Comparison of ENCODE assay signal across 21 mouse cellular contexts in genomic region chr5:77290606-77291005, GRCm38 (mm10). TPM values are rescaled to one million over a fixed set of nuclear protein-coding genes. Genes with fewer than 3 reads are reported as not detected.
A peak's percentile ranks its signal among the peaks of the same experiment; 100 is the strongest.
DNase-seq lines count a peak whose midpoint lies in the region; ATAC-seq and TF ChIP-seq lines count a peak whose summit lies in the region.
"Had no signal": no experiment of that assay in that cellular context is flagged by ENCODE, and none has a peak within 500 bp of the region (broad histone marks: within the 10 kb centered on the region; RNA-seq: fewer than 3 reads in every experiment).

No protein-coding gene starts in this region.

- intact Hi-C loops in heart, adult 2 months (cut with DNase I): no loop called here
- intact Hi-C loops in left cerebral cortex, adult 2 months (cut with DNase I): loop anchor here (5.0 kb wide), 1 partner anchor 298 kb away; no protein-coding TSS in a partner anchor
- intact Hi-C loops in left cerebral cortex, postnatal 25 days (cut with DNase I): no loop called here

- no peaks in the 10 kb centered on the region for H3K9me3 ChIP-seq in heart, embryonic 10.5 days
- no peaks in the 10 kb centered on the region for H3K9me3 ChIP-seq in midbrain, postnatal 0 days (ENCODE audit: low read length)
- H3K9me3 ChIP-seq in midbrain, embryonic 15.5 days: no peaks in the 10 kb centered on the region
- H3K9me3 ChIP-seq: embryonic facial prominence, embryonic 12.5 days; forebrain, embryonic 15.5 days; G1E; heart, embryonic 13.5 days had no signal

- TF ChIP-seq EP300 in heart, adult 2 months (IDR thresholded peaks at IDR 0.05; ENCODE audit: insufficient read depth, low read depth, low read length): no peak

- no peak overlapping the region for H3K27ac ChIP-seq in heart, adult 2 months
- H3K27ac ChIP-seq in heart, embryonic 10.5 days: no peak overlapping the region
- H3K27ac ChIP-seq in left cerebral cortex, adult 2 months: no peak overlapping the region
- H3K27ac ChIP-seq in midbrain, postnatal 0 days (ENCODE audit: low read depth, low read length): no peak overlapping the region
- H3K27ac ChIP-seq in midbrain, embryonic 15.5 days: no peak overlapping the region
- H3K27ac ChIP-seq: embryonic facial prominence, embryonic 12.5 days; forebrain, embryonic 15.5 days; heart, embryonic 13.5 days had no signal

- TF ChIP-seq CTCF in heart, adult 2 months (IDR thresholded peaks at IDR 0.05): peak; percentile 14
- TF ChIP-seq CTCF in left cerebral cortex, adult 2 months (IDR thresholded peaks at IDR 0.05): peak; percentile 9
- TF ChIP-seq CTCF in midbrain, postnatal 0 days (IDR thresholded peaks at IDR 0.05): peak; percentile 28; the same call in 1 of the 2 replicates

- H3K36me3 ChIP-seq in heart, adult 2 months (ENCODE audit: control insufficient read depth, insufficient read depth, low read length): no peaks in the 10 kb centered on the region
- peaks cover 77% of the 10 kb centered on the region for H3K36me3 ChIP-seq in heart, embryonic 10.5 days
- H3K36me3 ChIP-seq in midbrain, postnatal 0 days (ENCODE audit: insufficient read depth, low read length): peaks cover 48% of the 10 kb centered on the region
- peaks cover 29% of the 10 kb centered on the region for H3K36me3 ChIP-seq in midbrain, embryonic 15.5 days (replicated peaks)

- 90% methylated on average over 2 of the region's 2 CpGs for WGBS in heart, adult 2 months
- WGBS in heart, embryonic 10.5 days: 93% methylated on average over 2 of the region's 2 CpGs
- WGBS in midbrain, postnatal 0 days: 96% methylated on average over 2 of the region's 2 CpGs
- WGBS in midbrain, embryonic 15.5 days: 94% methylated on average over 2 of the region's 2 CpGs

- no peak for ATAC-seq in midbrain, postnatal 0 days (ENCODE audit: low FRiP score)
- ATAC-seq in midbrain, embryonic 15.5 days (replicated peaks): no peak
- ATAC-seq: activated CD4-positive, CD25-positive, alpha-beta regulatory T cell, adult 4 months; forebrain, embryonic 15.5 days; hindbrain, embryonic 16.5 days had no signal

- no peak overlapping the region for H3K4me3 ChIP-seq in heart, adult 2 months
- H3K4me3 ChIP-seq in heart, embryonic 10.5 days: no peak overlapping the region
- H3K4me3 ChIP-seq in left cerebral cortex, adult 2 months: no peak overlapping the region
- no peak overlapping the region for H3K4me3 ChIP-seq in midbrain, postnatal 0 days (ENCODE audit: low read depth, low read length)
- no peak overlapping the region for H3K4me3 ChIP-seq in midbrain, embryonic 15.5 days
- H3K4me3 ChIP-seq: embryonic facial prominence, embryonic 12.5 days; forebrain, embryonic 15.5 days; heart, embryonic 13.5 days had no signal

- no peaks in the 10 kb centered on the region; the same call in 1 of the 2 replicates for H3K4me1 ChIP-seq in heart, adult 2 months (ENCODE audit: control insufficient read depth, insufficient read depth, low read length)
- peaks cover 21% of the 10 kb centered on the region for H3K4me1 ChIP-seq in heart, embryonic 10.5 days
- H3K4me1 ChIP-seq in midbrain, postnatal 0 days (ENCODE audit: insufficient read depth, low read length): no peaks in the 10 kb centered on the region
- no peaks in the 10 kb centered on the region for H3K4me1 ChIP-seq in midbrain, embryonic 15.5 days
- H3K4me1 ChIP-seq: embryonic facial prominence, embryonic 12.5 days; forebrain, embryonic 15.5 days had no signal

- no peaks in the 10 kb centered on the region for H3K79me2 ChIP-seq in heart, adult 2 months (replicated peaks; ENCODE audit: control insufficient read depth, insufficient read depth, low read length)

- DNase-seq in heart, adult 2 months: no peak
- no peak for DNase-seq in heart, embryonic 10.5 days (ENCODE audit: low spot score)
- DNase-seq in left cerebral cortex, adult 2 months (ENCODE audit: extremely low spot score in 1 of 2, low spot score in 2 of 2): no peak
- no peak for DNase-seq in left cerebral cortex, postnatal 25 days (ENCODE audit: low spot score in 2 of 2)
- DNase-seq in midbrain, postnatal 0 days (ENCODE audit: low spot score): no peak
- peak; percentile 53 for DNase-seq in R1 (ENCODE audit: low read depth, low spot score)
- DNase-seq in B cell, adult 2 months: no peak
- DNase-seq: adrenal gland, postnatal 14 days; cerebellum, adult 11-12 months; cerebellum, adult 9-10 months; cerebellum, postnatal 25 days; gastrocnemius, postnatal 36 days; heart, adult 18-20 months; heart, postnatal 36 days had no signal

- no peak overlapping the region for H3K9ac ChIP-seq in heart, adult 2 months (ENCODE audit: low read depth, low read length)
- no peak overlapping the region for H3K9ac ChIP-seq in midbrain, postnatal 0 days (replicated peaks; ENCODE audit: low read length, poor library complexity, severe bottlenecking)
- no peak overlapping the region for H3K9ac ChIP-seq in midbrain, embryonic 15.5 days
- H3K9ac ChIP-seq: embryonic facial prominence, embryonic 12.5 days; forebrain, embryonic 15.5 days; heart, embryonic 13.5 days had no signal

- H3K4me2 ChIP-seq in midbrain, postnatal 0 days (ENCODE audit: low read depth, low read length, poor library complexity, severe bottlenecking): no peak overlapping the region
- H3K4me2 ChIP-seq in midbrain, embryonic 15.5 days: no peak overlapping the region
- H3K4me2 ChIP-seq: embryonic facial prominence, embryonic 12.5 days; forebrain, embryonic 15.5 days; heart, embryonic 13.5 days had no signal

- TF ChIP-seq POLR2A in heart, adult 2 months (IDR thresholded peaks at IDR 0.05; ENCODE audit: insufficient read depth, low read depth, low read length): no peak

- no peaks in the 10 kb centered on the region for H3K27me3 ChIP-seq in heart, adult 2 months (ENCODE audit: control insufficient read depth, insufficient read depth, low read length)
- no peaks in the 10 kb centered on the region for H3K27me3 ChIP-seq in heart, embryonic 10.5 days (ENCODE audit: insufficient read depth, poor library complexity, severe bottlenecking)
- no peaks in the 10 kb centered on the region for H3K27me3 ChIP-seq in midbrain, postnatal 0 days (ENCODE audit: insufficient read depth, low read length)
- H3K27me3 ChIP-seq in midbrain, embryonic 15.5 days (replicated peaks): no peaks in the 10 kb centered on the region
- H3K27me3 ChIP-seq: embryonic facial prominence, embryonic 12.5 days; forebrain, embryonic 15.5 days; heart, embryonic 13.5 days had no signal

RNA-seq across cellular contexts. Expression of gene Noa1, which starts 19.3 kb away (rescaled TPM):
- 10 to 100 TPM; 19.7 to 21.3 TPM for total RNA-seq in heart, adult 2 months (2021)
- 12.2 and 13.5 TPM in 2 replicates for polyA plus RNA-seq in heart, adult 2 months (2012; rRNA removed)
- polyA plus RNA-seq in heart, embryonic 10.5 days (2016; fragmentation: Nextera tagmentation; extraction: Ambion mirVana): 25.0 and 31.6 TPM in 2 replicates
- total RNA-seq in left cerebral cortex, adult 2 months (2021): 10 to 100 TPM; 21.6 to 27.6 TPM
- 10 to 100 TPM; 25.7 to 27.7 TPM for total RNA-seq in left cerebral cortex, postnatal 25 days (2021)
- 11.6 and 18.0 TPM in 2 replicates for total RNA-seq in midbrain, postnatal 0 days (2014; rRNA removed)
- 34.4 and 35.0 TPM in 2 replicates for polyA plus RNA-seq in midbrain, postnatal 0 days (2015; fragmentation: Nextera tagmentation; extraction: Ambion mirVana)
- polyA plus RNA-seq in midbrain, embryonic 15.5 days (2015; fragmentation: Nextera tagmentation; extraction: Ambion mirVana): 36.1 and 37.5 TPM in 2 replicates

RNA-seq across cellular contexts. Expression of gene Polr2b, which starts 19.3 kb away (rescaled TPM):
- total RNA-seq in heart, adult 2 months (2021): 10 to 100 TPM; 34.1 to 34.5 TPM
- polyA plus RNA-seq in heart, adult 2 months (2012; rRNA removed): 25.4 and 26.8 TPM in 2 replicates
- polyA plus RNA-seq in heart, embryonic 10.5 days (2016; fragmentation: Nextera tagmentation; extraction: Ambion mirVana): 53.9 and 60.3 TPM in 2 replicates
- total RNA-seq in left cerebral cortex, adult 2 months (2021): 10 to 100 TPM; 43.0 to 47.6 TPM
- total RNA-seq in left cerebral cortex, postnatal 25 days (2021): 10 to 100 TPM; 43.3 to 44.9 TPM
- 70.2 and 71.3 TPM in 2 replicates for total RNA-seq in midbrain, postnatal 0 days (2014; rRNA removed)
- polyA plus RNA-seq in midbrain, postnatal 0 days (2015; fragmentation: Nextera tagmentation; extraction: Ambion mirVana): 52.0 TPM in 2 replicates
- 63.8 and 65.2 TPM in 2 replicates for polyA plus RNA-seq in midbrain, embryonic 15.5 days (2015; fragmentation: Nextera tagmentation; extraction: Ambion mirVana)

RNA-seq across cellular contexts. Expression of gene Rest, which starts 25.3 kb away (rescaled TPM):
- 10 to 100 TPM; 12.8 to 13.2 TPM for total RNA-seq in heart, adult 2 months (2021)
- 3.7 and 6.8 TPM in 2 replicates for polyA plus RNA-seq in heart, adult 2 months (2012; rRNA removed)
- polyA plus RNA-seq in heart, embryonic 10.5 days (2016; fragmentation: Nextera tagmentation; extraction: Ambion mirVana): 23.7 and 30.8 TPM in 2 replicates
- total RNA-seq in left cerebral cortex, adult 2 months (2021): 1 to 10 TPM; 3.6 TPM
- 1 to 10 TPM; 3.6 to 3.9 TPM for total RNA-seq in left cerebral cortex, postnatal 25 days (2021)
- total RNA-seq in midbrain, postnatal 0 days (2014; rRNA removed): 6.5 and 7.1 TPM in 2 replicates
- 2.8 TPM in 2 replicates for polyA plus RNA-seq in midbrain, postnatal 0 days (2015; fragmentation: Nextera tagmentation; extraction: Ambion mirVana)
- polyA plus RNA-seq in midbrain, embryonic 15.5 days (2015; fragmentation: Nextera tagmentation; extraction: Ambion mirVana): 6.4 and 6.7 TPM in 2 replicates
